Mouse (Mus musculus): Measurements from ENCODE around the gene Rara. TPM values are rescaled to one million over a fixed set of nuclear protein-coding genes. Genes with fewer than 3 reads are reported as not detected.

Rara gene
- polyA plus RNA-seq, 1 experiment: 26.9 TPM

GRCm38 (mm10) chr11:98955707-98956235 is 28.2 kb downstream of the Rara start:
- TF ChIP-seq GATA1 (IDR thresholded peaks at IDR 0.05; ENCODE audit: low read length): no peak

- no peak for TF ChIP-seq GATA1 (IDR thresholded peaks at IDR 0.05; ENCODE audit: low read length)
Observed at GRCm38 (mm10) chr11:98956340-98956739, 28.7 kb downstream of the Rara start.

GRCm38 (mm10) chr11:98959437-98960312 is 32.1 kb downstream of the Rara start:
- no peak for TF ChIP-seq GATA1 (IDR thresholded peaks at IDR 0.05; ENCODE audit: low read length)

GRCm38 (mm10) chr11:98960313-98960906 is 32.8 kb downstream of the Rara start:
- no peak for TF ChIP-seq GATA1 (IDR thresholded peaks at IDR 0.05; ENCODE audit: low read length)

GRCm38 (mm10) chr11:98961051-98961592 is 33.5 kb downstream of the Rara start:
- no peak for TF ChIP-seq GATA1 (IDR thresholded peaks at IDR 0.05; ENCODE audit: low read length)

- TF ChIP-seq GATA1 (IDR thresholded peaks at IDR 0.05; ENCODE audit: low read length): no peak
Observed at GRCm38 (mm10) chr11:98961766-98962165, 34.1 kb downstream of the Rara start.

- TF ChIP-seq GATA1 (IDR thresholded peaks at IDR 0.05; ENCODE audit: low read length): no peak
Observed at GRCm38 (mm10) chr11:98962421-98963095, 34.9 kb downstream of the Rara start.

- TF ChIP-seq GATA1 (IDR thresholded peaks at IDR 0.05; ENCODE audit: low read length): no peak
Observed at GRCm38 (mm10) chr11:98963191-98964021, 35.8 kb downstream of the Rara start.

GRCm38 (mm10) chr11:98964201-98964615 is 36.6 kb downstream of the Rara start:
- no peak for TF ChIP-seq GATA1 (IDR thresholded peaks at IDR 0.05; ENCODE audit: low read length)

- no peak for TF ChIP-seq GATA1 (IDR thresholded peaks at IDR 0.05; ENCODE audit: low read length)
Observed at GRCm38 (mm10) chr11:98964616-98965415, 37.2 kb downstream of the Rara start.

- no peak for TF ChIP-seq GATA1 (IDR thresholded peaks at IDR 0.05; ENCODE audit: low read length)
Observed at GRCm38 (mm10) chr11:98965416-98966077, 37.9 kb downstream of the Rara start.

GRCm38 (mm10) chr11:98966499-98967141 is 39.0 kb downstream of the Rara start:
- no peak for TF ChIP-seq GATA1 (IDR thresholded peaks at IDR 0.05; ENCODE audit: low read length)

GRCm38 (mm10) chr11:98968079-98968478 is 40.5 kb downstream of the Rara start:
- TF ChIP-seq GATA1 (IDR thresholded peaks at IDR 0.05; ENCODE audit: low read length): no peak

Data from G1E-ER4 (cell line).